Mouse (Mus musculus) naive thymus-derived CD4-positive, alpha-beta T cell, adult 2 months (primary cell): ENCODE measurements at regions not wholly inside any gene's neighbourhood (a gene's known extent, or its start where the extent isn't known, plus 50 kb on each side); places are given as distances from the start of the nearest gene placed in this dataset.
A peak's percentile ranks its signal among the peaks of the same experiment; 100 is the strongest.

ENCODE experiments used
- DNase-seq: peaks from one replicate; pipeline ENCODE4 v3.0.0-alpha.2; 2011; ENCODE audit warnings: low read depth

DNA sequence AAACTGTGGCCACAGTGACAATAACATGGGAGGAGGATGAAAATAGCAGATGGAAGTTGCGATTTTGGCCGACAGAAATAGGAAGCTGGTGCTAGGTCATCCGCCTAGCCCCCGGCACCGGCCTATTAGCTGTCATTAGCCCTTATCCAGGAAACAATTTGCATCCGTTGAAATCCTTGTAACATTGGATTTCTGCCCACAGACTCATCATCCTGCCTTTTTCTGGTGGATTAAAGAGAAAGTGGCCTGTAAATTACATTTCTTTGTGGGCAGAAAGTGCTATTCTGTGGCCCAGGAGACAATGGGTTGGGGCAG lies 261.1 kb upstream of the Gm10131 start:
- DNase-seq, result no peak

DNA sequence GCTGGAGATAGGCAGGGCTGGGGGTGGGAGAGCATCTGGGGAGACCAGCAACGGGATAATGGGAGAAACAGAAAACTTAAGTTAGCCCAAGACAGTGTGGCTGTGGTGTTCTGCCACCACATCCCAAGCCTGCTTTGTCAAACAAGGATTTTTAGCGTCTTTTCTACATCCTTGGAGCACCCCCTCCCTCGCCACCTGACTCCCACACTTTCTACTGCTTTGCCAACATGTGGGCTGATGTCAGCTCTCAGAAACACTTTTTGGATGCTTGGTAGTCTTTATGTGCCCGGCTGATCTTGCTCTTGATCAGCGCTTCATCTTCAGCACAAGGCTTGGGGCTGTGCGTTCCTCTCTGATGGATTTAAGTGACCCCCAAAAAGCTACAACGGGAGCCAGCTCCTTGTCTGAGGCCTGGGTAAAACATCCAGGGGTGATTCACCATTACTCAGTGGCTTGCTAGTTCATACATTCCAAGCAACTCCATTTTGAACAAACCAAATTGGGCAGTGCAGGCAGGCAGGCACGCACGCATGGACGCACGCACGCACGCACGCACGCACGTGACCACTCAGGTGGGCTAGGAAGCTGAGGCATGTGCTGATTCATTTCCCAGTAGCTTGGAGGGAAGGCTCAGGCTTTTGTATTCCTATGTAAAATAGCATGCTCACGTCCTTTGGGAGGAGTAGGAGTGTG lies 260.6 kb upstream of the Gm10131 start:
- no peak for DNase-seq

DNA sequence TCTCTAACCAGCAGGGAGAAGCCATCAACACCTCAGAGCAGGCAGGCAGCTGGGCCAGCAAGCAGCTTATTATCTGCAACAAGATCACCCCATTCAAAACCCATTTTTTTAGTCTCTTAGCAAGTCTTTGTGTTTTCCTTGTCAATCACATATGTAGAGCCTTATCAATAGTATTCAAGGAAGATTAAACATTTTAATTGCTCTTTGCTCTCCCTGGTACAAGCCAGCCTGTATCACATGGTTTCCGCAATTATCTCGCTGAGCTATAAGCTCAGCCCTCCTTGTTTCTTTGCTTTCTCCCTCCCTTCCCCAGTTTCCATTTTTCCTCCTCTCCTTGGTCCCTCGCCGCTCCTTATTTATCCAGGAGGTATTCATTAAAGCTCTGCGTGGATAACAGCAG lies 259.9 kb upstream of the Gm10131 start:
- no peak for DNase-seq

DNA sequence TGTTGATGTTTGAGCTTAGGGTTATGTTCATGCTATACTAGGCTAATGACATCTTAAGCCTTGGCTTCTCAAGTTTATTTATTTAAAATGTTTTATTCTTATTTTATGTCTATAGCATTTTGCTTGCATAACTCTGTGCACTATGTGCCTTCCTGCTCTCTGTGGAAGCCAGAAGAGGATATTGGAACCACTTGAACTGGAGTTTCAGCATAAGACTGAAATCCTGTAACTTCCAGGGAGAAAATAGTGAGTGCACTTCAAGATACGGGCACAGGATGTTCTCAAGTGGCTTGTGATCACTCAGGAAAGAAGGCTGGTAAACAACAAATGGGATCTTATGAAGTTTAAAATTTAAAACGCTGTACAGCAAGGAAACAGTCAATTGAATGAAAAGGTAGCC lies 257.0 kb upstream of the Gm10131 start:
- no peak for DNase-seq

DNA sequence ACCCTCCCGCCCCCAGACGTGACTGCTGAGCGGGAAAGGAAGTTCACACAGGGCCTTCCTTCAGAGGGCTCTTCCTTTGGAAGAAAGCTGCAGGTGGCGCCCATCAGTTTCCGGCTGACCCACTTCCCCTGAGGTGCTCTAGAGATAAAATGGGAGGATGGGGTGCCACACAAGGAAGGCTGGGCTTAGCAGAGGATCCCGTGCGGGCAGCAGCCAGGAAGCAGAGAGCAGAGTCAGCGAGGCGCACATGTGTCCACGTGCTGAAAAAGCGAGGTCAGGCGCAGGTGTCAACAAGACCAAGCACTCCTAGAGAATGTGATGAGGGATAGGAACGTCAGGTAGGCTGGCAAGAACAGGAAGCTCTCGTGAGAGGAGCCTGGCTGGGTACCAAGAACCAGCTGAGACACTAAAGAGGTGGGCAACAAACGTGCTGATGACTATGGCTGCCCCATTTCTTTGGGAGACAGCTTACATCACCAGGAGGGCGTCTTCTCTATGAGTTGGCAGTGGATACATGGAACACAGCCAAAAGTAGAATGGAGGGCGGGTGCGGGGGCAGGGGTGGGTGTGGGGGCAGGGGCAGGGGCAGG lies 253.0 kb upstream of the Gm10131 start:
- DNase-seq, result peak; percentile 24

DNA sequence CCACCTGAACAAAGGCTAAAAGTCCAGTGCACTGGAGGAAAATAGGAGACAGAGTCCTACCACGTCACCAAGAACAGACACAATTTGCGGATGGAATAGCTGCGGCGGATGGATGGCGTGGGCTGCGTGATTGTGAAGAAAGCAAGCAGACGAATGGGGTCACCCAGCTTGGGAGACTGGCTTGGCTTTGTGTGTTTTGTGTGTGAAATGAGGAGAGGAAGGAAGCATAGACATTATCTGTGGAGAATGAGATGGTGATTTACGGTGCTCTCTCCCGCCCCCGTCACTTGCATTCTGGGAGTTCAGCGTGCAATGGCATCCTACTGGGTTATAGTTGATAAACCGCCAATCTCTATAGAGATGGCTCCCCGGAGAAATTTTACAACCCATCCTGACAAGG lies 252.1 kb upstream of the Gm10131 start:
- DNase-seq, result no peak

DNA sequence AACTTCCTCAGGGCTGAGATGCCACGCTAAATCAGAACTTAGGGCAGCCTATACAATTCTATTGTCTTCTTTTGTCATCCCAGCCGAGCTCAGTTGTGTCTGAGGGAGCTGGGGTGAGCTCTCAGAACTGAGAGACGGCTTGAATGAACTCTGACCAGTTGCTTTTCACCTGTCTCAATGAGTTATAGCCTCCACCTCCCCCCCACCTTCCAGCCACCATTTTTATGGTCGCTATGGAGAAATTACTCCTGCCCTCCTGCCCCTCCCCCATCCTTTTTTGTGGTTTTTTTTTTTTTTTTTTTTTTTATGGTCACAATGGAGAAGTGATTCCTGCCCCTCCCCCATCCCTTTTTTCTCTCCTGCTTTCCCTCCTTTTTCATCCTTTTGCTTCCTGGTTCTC lies 251.6 kb upstream of the Gm10131 start:
- no peak for DNase-seq

DNA sequence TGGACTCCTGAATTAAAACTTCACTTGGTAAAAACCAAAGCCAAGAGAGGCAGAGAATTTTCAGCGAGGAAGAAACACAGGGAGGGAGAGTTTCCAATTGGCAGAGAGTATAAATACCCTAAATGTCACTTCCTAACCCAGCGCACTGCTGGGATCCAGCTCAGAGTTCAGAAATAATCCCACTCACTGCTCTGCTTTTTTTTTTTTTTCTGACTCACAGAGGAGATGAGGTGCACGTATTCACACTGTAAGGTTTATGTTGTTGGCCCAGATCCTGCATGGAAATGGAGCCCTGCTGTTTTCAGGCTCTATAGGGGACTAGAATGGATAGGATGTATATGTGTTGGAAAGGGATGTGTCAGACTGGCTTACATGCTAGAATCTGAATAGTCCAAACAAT lies 249.8 kb upstream of the Gm10131 start:
- DNase-seq, result no peak

DNA sequence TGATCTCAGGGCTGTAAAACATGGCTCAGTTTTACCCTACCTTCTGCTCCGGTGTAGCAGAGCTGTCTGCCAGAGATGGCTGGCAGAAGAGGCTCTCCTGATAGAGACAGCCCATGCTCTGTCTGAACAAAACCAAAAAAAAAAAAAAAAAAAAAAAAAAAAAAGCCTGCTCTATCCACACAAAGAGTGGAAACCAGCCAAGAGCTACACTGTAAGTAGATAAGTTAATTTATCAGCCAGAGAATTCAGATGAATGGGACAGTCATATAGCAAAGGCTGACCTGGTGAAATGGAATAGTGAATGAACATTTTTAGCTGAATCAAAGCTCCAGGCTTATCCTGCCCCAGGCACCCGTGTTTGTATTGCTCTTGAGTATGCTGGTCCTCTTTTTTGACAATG lies 248.2 kb upstream of the Gm10131 start:
- no peak for DNase-seq

DNA sequence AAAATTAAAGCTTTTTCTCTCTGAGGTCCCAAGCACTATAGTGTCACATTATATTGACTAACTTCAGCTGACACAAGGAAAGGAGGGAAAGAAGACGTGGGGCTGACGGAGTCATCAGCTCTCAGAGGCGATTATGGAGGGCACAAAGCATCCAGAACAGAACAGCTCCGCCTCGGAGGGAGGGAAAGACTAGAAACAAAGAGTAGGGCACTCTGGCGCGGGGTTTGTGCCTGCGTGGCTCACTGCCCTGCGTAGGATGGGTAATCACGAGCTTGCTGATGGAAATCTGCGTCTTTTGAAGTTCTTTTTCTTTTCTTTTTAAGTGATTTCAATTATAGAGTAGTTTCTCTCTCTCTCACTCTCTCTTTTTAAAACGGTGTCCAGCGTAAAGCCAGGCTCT lies 243.5 kb upstream of the Gm10131 start:
- DNase-seq, result no peak

DNA sequence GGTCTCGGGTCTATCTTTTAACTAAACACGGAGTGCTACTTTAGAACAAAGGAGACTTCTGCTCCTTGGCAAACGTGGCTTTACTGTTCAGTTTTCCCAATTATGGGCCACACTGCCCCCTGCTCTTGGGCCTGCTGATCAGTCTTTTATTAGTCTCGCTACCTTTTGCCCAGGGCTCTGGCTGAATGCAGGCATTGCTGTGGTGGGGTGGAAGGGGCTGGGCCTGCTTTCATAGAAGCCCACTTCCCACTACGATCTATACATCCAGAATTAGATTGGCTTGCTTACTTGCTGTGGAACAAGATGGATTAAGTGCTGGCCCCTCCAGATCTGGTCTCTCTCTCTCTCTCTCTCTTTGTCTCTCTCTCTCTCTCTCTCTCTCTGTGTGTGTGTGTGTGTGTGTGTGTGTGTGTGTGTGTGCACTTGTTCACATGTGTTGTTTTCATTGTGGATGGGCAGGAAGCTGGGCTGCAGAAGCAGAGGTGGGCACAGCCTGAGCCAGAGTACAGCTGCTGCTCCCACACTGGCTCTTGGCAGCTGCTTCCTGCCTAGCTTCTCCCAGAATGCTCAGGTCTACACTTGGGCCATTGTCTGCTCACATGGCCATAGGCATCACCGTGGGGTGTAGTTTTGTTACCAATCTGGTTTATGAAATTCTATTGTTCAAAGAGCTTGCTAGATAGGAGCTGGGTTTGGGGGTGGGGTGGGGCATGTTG lies 241.8 kb upstream of the Gm10131 start:
- DNase-seq, result no peak

DNA sequence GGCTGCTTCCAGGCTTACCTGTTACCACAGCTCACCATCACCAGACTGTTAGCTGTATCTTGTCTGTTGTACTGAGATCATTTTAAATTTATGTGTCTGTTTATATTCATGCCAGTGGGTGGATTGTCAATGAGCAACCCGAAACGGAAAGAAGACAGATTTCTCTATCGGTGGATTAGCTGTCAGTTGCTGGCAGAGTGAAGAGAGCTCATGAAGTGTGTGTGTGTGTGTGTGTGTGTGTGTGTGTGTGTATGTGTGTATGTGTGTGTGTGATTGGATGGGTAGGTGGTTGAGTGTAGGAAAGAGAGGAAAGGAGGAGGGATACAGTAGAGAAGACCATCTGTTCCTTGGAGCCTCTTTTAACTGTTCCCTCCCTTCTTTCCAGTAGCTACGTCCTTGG lies 223.3 kb upstream of the Gm10131 start:
- no peak for DNase-seq

DNA sequence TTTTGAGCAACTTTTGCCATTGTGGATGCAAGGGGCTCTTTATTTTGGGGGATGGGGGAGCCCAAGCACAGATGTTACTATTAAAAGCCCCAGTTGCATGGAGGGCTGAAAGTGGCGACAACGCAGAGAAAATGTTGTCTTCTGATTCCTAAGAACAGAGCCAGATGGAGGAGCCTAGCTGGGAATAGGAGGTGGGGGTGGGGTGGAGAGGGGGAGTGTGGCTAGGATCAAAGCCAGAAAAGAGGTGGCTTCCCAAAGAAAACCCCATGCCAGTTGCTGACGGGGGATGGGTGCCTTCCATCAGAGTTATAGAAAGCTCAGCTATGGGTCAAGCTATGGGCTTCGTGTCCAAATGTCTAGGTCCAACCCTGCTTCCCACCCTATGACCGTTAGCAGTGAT lies 220.1 kb upstream of the Gm10131 start:
- no peak for DNase-seq

DNA sequence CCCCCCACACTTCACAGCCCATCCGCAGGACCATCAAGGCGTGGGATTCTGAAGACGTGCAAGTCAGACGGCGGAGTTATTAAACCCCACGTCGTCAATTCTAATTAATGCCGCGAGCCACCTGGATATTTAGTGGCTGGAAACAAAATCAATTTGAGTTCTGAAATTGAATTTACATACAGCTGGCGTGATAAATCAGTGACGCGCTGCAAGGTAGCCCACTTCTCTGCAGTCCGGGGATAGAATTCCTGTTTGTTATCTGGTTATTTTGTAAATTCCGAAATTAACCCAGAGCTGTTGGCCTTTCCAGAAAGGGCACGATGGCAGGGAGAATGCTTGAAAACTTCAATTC lies 215.1 kb upstream of the Gm10131 start:
- DNase-seq, result no peak

DNA sequence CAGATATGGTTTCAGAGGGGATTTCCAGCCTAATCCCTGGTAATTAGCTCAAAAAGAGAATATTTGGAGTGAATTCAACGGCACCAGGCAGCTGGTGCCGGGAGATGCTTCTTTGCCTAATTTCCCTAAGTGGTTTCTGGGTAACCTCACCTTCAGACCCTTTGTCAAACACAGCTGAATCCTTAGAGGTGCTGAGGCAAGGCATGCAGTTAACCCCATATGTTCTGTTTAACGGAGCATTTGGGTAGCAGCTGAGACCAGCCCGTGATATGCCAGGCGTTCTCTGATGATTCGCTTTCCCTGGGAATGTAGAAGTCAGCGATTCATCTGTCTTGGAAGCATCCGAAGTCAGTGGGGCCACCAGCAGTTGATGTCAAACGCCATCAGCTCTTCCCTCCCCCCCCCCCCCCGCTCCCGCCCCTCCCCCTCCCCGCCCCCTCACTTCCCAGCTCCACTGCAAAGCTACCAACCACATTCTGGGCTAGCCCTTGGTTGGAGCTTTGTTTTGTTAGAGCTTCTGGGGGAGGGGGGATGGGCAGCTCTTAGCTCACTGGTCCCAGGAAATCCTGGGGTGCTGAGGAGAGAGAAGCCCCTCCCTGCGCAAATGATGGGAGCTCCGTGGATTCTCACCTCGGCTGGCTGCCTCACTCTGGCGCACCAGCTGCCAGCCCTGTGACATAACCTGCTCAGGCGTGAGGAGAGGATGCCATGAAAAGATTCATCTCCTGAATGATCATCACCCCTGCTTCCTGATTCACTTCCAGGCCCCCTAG lies 214.5 kb upstream of the Gm10131 start:
- DNase-seq, result no peak

DNA sequence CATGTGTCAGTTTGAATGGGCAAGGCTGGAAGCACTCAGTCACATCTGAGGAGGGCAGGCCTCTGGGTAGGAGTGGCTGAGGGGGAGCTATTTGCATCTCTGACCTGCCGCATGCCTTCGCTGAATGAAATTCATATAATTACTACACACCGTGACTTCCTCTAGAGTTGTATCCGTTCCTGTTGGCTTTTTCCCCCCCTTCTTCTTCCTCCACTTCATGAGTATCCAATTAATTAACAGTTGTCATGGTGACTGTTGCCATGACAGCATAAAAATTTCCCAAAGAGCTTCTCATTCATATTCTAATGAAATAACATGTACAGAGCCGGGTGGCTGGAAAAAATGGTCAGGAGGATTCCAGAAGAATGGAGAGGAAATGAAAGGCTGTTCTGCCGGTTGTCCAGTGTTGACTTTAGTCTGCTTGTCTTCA lies 208.6 kb upstream of the Gm10131 start:
- DNase-seq, result no peak

DNA sequence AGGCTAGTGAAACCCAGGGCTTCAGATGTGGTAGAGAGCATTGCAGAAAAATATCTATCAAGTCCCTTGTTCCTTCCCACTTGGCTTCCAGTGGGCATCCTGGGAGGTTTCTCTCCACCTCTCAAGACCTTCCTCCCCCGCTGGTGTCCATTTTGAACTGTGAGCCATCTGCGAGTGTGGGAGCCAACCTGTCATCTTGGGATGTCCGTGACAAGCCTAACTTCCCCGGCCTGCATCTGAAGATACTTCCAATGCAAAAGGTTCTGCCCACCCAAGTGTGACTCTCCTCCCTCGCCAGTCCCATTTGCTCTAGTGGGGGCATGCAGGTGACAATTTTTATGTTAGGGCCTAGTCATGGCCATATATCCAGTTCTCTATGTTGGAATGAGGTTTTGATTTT lies 208.2 kb upstream of the Gm10131 start:
- DNase-seq, result no peak

DNA sequence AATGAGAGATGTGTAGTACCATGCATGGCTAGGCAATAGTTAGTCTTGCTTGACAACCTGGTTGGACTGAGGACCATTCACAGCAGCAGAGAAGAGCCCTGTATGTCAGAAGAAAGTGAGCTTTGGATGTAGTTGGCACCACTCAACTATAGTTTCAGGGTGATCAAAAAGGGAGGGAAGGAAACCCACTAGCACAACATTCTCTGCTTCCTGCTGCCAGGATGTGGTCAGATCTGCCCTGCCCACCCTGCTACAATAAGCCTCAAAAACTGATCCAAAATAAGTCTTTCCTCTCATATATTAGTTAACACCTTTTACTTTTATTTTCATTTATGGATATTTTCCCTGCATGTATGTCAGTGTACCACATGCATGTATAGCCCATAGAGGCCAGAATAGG lies 203.7 kb upstream of the Gm10131 start:
- peak; percentile 50 for DNase-seq

DNA sequence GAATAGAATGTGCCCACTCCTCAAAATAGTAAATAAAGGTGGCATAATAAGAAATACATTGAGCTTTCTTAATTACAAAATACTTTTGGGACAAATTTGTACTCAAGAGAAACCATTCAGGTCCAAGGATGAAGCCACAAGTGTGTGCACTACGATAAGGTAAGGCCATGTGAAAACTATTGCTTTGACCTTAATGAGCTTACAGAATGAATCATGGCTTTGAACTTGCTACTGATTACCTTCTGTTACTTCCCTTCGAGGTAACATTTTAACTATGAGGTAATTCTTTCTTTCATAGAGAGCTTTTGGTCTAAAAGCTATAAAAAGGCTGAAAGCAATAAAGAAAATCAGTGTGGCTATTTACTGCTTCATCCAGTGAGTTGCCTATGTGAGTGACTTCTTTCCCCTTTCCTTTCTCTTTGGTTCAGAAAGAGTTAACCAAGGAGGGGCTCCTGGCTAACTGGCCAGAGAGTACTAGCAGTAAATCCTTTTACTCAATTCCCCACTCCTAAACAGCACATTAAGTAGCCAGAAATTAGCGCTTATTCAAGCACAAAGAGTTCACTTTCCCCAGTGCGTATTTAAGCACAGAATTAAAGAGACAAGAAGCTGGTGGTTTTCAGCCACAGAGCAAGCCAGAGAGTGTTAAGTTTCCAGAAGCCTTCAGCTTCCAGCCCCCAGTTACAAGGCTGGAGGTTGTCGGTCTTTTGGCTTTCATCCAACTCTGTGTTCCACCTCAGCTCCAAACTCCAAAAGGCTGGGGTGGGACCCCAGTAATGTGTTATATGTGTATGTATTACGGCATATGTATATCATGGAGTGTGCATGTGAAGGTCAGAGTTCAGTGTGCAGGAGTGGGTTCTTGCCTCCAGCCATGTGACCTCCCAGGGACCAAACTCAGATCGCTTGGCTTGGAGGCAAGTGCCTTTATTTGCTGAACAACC lies 194.3 kb upstream of the Gm10131 start:
- no peak for DNase-seq

DNA sequence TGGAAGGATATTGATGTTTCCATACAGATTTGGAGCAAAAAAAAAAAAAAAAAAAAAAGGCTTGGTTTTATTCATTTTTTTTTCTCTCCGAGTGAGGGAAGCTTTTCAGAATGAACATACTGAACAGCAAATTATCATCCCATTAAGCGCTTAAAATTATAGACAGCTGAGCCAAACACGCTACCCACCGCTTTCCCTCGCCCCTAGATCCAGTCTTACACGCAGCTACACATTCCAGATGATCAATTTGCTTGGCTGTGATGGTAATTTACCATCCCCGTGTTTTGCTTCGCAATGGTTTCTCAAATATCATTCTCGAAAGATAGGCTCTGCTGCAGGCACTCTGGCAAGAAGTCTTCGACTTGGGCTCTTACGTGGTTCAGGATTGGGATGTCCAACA lies 192.3 kb upstream of the Gm10131 start:
- DNase-seq, result no peak

DNA sequence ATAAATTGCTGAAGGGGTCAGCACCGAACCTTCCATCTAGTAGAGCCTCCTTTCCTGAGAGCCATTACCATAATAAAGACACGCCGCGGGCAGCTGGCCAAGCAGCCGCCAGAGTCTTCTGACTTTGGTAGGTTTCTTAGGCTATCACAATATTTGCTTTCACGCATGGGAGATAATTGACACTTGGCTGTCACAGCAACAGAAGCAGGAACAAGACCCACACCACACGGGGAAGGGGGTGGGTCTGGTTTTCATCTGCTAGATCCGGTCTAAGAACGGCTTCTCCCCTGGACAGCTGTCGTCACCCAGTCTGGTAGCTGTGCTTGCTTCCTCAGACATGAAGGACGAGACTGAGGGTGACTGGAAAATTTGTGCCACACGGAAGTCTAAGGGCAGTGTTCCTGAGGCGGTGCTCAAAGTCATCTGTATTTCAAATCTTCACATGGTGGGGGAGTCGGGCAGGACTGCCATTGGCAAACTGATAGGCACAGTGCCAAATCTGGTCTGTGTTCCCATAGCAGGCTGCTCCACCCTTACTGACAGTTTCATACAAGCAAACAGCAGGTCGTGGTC lies 188.9 kb upstream of the Gm10131 start:
- DNase-seq, result no peak

DNA sequence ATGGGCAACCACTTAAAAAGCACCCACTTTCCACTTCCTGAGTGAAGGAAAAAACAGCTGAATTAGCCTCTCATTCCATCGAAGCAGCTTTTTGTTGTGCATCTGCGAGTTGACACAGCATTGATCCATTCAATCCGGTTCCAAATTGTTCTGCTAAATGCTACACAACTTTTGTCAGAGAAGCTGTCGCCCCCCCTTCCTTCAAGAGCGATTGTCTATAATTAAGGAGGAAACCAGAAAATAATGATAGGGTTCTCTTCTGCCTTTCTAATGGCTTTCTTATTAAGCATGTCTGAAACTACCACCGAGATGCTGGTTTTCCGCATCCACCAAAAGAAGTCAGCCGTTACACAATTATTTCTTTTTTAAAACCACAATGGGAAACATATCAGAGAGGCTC lies 183.2 kb upstream of the Gm10131 start:
- DNase-seq, result no peak
